Mouse (Mus musculus): ENCODE results near the gene St7.

DNA sequence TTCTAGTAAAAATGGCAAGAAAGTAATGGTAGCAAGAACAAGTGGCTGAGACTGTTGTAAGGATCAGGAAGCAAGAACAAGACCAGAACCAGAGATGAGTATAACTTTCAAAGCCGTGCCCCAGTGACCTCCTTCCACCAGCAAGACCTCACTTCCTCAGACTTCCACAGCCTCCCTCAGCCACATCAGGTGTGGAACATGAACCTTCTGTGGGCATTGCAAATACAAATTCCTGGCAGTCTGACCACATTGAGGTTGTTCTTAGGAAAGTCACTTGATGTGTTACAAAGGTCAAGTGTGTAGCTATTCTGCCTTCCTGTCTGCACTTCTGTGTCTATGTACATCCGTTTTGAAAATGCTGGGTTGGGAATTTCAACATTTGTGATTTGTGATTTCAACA, 40.6 kb upstream of the St7 start:
- TF ChIP-seq POLR2A (IDR thresholded peaks at IDR 0.05; ENCODE audit: control insufficient read depth, extremely low read depth, insufficient read depth, low read length, poor library complexity) (no peak), CTCF (IDR thresholded peaks at IDR 0.05; ENCODE audit: borderline replicate concordance, control insufficient read depth, extremely low read depth, insufficient read depth, low read length, poor library complexity) (no peak)
